Mouse (Mus musculus): Measurements from ENCODE around the gene Cpa2. TPM values are rescaled to one million over a fixed set of nuclear protein-coding genes. Genes with fewer than 3 reads are reported as not detected.

Gene Cpa2
- total and polyA plus RNA-seq, 3 experiments, result 0.69 to 0.98 TPM; not detected in 1

GRCm38 (mm10) chr6:30547656-30548306 is 6.4 kb downstream of the Cpa2 start:
- DNase-seq, result peak; percentile 77

GRCm38 (mm10) chr6:30549231-30549761 is 7.9 kb downstream of the Cpa2 start:
- DNase-seq, result no peak

GRCm38 (mm10) chr6:30550496-30551192 is 9.3 kb downstream of the Cpa2 start:
- no peak for DNase-seq

GRCm38 (mm10) chr6:30551193-30551515 is 9.8 kb downstream of the Cpa2 start:
- DNase-seq, result no peak

GRCm38 (mm10) chr6:30551644-30552580 is 10.5 kb downstream of the Cpa2 start:
- no peak for DNase-seq

GRCm38 (mm10) chr6:30552628-30553027 is 11.2 kb downstream of the Cpa2 start:
- DNase-seq, result no peak

- DNase-seq, result peak; percentile 41
Observed at GRCm38 (mm10) chr6:30553381-30554010, 12.1 kb downstream of the Cpa2 start.

GRCm38 (mm10) chr6:30554092-30554491 is 12.7 kb downstream of the Cpa2 start:
- no peak for DNase-seq

GRCm38 (mm10) chr6:30554621-30555170 is 13.3 kb downstream of the Cpa2 start:
- DNase-seq, result no peak

- DNase-seq, result peak; percentile 86
Observed at GRCm38 (mm10) chr6:30556080-30556479, 14.7 kb downstream of the Cpa2 start.

- DNase-seq, result peak; percentile 54
Observed at GRCm38 (mm10) chr6:30559726-30560125, 18.3 kb downstream of the Cpa2 start.

GRCm38 (mm10) chr6:30562132-30562531 is 20.8 kb downstream of the Cpa2 start:
- DNase-seq, result no peak

GRCm38 (mm10) chr6:30563575-30563974 is 22.2 kb downstream of the Cpa2 start:
- no peak for DNase-seq

- peak; percentile 52 for DNase-seq
Observed at GRCm38 (mm10) chr6:30564051-30564450, 22.7 kb downstream of the Cpa2 start.

- DNase-seq, result no peak
Observed at GRCm38 (mm10) chr6:30568069-30568468, 26.7 kb downstream of the Cpa2 start, which contains the start of gene Cpa4. Gene Cpa4, plus strand, starts transcription at chr6:30568369.

- DNase-seq, result no peak
Observed at GRCm38 (mm10) chr6:30569331-30569730, 27.9 kb downstream of the Cpa2 start.

GRCm38 (mm10) chr6:30570012-30570411 is 28.6 kb downstream of the Cpa2 start:
- DNase-seq, result no peak

- no peak for DNase-seq
Observed at GRCm38 (mm10) chr6:30572456-30573311, 31.3 kb downstream of the Cpa2 start.

- DNase-seq, result no peak
Observed at GRCm38 (mm10) chr6:30573380-30573779, 32.0 kb downstream of the Cpa2 start.

- no peak for DNase-seq
Observed at GRCm38 (mm10) chr6:30574945-30575344, 33.6 kb downstream of the Cpa2 start.

Data from adrenal gland, adult 2 months (tissue).